Mouse (Mus musculus): ENCODE measurements around the gene 2310007B03Rik. TPM values are rescaled to one million over a fixed set of nuclear protein-coding genes. Genes with fewer than 3 reads are reported as not detected.
A peak's percentile ranks its signal among the peaks of the same experiment; 100 is the strongest.
"Not testable (repeated sequence)": the region's sequence is repeated elsewhere in the genome, so short reads cannot be mapped to it uniquely, and the experiment has no call there.

The 2310007B03Rik gene
- 0.08 and 0.16 TPM in 2 replicates for polyA plus RNA-seq (2015; fragmentation: Nextera tagmentation; extraction: Ambion mirVana)

- Histone ChIP-seq H3K4me1 (no peaks in the 10 kb centered on the region), H3K9ac (no peak within 1 kb of the TSS), H3K4me3 (no peak within 1 kb of the TSS), H3K27me3 (no peaks in the 10 kb centered on the region), H3K4me2 (no peak within 1 kb of the TSS), H3K9me3 (replicated peaks) (no peaks in the 10 kb centered on the region), H3K27ac (no peak within 1 kb of the TSS), H3K36me3 (ENCODE audit: poor library complexity, severe bottlenecking) (no peaks in the 10 kb centered on the region)
- no peak for ATAC-seq
- WGBS, result 81% methylated on average over 8 of the region's 8 CpGs
Observed at GRCm38 (mm10) chr1:93160501-93161133, at the start of gene 2310007B03Rik. Gene 2310007B03Rik (minus strand): TSS chr1:93160948.

DNA sequence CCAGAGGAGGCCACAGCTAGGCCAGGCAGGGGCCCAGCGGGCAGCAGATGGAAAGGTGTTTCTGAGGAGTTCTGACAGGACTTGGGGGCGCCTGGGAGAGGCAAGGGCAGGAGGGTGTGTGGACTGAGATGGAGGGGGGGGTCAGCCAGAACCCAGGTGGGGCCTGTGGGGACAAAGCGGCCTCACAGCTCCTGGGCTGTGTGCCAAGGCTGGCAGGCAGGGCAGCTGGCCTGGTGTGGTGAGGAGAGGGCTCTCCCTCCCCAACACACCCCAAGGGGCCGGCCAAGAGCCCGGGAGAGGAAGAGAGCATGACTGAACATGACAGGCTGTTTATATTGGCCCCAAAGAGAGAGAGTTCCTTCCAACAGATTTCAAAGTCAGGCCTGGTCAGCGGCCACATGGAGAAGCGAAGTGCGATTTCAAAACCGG is 49.5 kb upstream of the 2310007B03Rik start:
- 39% methylated on average over 9 of the region's 9 CpGs for WGBS
- H3K4me1 ChIP-seq, result peaks cover 28% of the 10 kb centered on the region
- no peak overlapping the region for H3K9ac ChIP-seq
- H3K27me3 ChIP-seq, result no peaks in the 10 kb centered on the region
- H3K9me3 ChIP-seq (replicated peaks), result no peaks in the 10 kb centered on the region
- no peak overlapping the region for H3K4me3 ChIP-seq
- no peak overlapping the region for H3K4me2 ChIP-seq
- no peaks in the 10 kb centered on the region for H3K36me3 ChIP-seq (ENCODE audit: poor library complexity, severe bottlenecking)
- ATAC-seq, result peak; percentile 83
- H3K27ac ChIP-seq, result peak overlapping the region; percentile 25; the same call in 1 of the 2 replicates

GRCm38 (mm10) chr1:93207536-93208064 is 46.9 kb upstream of the 2310007B03Rik start:
- H3K9ac ChIP-seq, result no peak overlapping the region
- H3K4me1 ChIP-seq, result peaks cover 23% of the 10 kb centered on the region
- no peaks in the 10 kb centered on the region for H3K27me3 ChIP-seq
- WGBS, result 96% methylated on average over 4 of the region's 4 CpGs
- H3K4me2 ChIP-seq, result no peak overlapping the region
- ATAC-seq, result no peak
- no peak overlapping the region for H3K4me3 ChIP-seq
- H3K36me3 ChIP-seq (ENCODE audit: poor library complexity, severe bottlenecking), result no peaks in the 10 kb centered on the region
- H3K9me3 ChIP-seq (replicated peaks), result no peaks in the 10 kb centered on the region
- no peak overlapping the region for H3K27ac ChIP-seq

DNA sequence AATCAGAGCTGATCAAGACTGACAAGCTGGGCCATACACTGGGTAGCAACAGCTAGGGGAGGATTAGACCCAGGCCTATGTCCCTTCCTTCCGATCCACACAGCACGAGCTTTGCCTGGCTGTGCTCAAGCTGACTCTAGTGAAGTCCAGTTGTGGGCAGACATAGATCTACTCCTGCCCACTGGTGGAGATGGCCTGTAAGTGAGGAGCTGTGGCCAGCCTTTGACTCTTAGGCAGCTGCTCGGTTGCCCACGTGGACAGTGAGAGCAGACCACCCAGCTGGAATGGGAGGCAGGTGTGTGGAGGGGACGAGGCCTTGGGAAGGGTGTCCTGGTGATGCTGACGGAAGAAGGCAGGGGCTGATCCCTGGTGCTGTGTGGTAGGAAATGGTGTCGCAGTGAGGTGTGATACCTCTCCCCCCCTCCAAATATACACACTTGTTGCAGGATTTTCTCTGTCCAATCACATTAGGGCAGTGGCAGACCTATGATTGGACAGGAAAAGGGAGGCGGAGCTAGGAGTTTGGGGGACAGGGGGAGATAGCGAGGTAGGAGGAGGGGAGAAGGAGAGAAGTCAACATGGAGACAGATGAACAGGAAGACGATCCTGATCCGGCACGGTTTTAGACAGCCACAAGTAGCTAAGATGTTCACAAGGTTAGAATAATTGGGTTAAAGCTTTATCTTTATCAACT is 45.7 kb upstream of the 2310007B03Rik start:
- Histone ChIP-seq H3K4me2 (no peak overlapping the region), H3K36me3 (ENCODE audit: poor library complexity, severe bottlenecking) (no peaks in the 10 kb centered on the region), H3K4me3 (no peak overlapping the region), H3K4me1 (peaks cover 18% of the 10 kb centered on the region), H3K27me3 (no peaks in the 10 kb centered on the region), H3K9me3 (replicated peaks) (no peaks in the 10 kb centered on the region), H3K27ac (no peak overlapping the region), H3K9ac (no peak overlapping the region)
- no peak for ATAC-seq
- 61% methylated on average over 12 of the region's 12 CpGs for WGBS

- Histone ChIP-seq H3K4me2 (no peak overlapping the region), H3K27ac (no peak overlapping the region), H3K9ac (no peak overlapping the region), H3K4me1 (no peaks in the 10 kb centered on the region), H3K4me3 (no peak overlapping the region), H3K27me3 (peaks cover 1% of the 10 kb centered on the region; the same call in 1 of the 2 replicates), H3K36me3 (ENCODE audit: poor library complexity, severe bottlenecking) (no peaks in the 10 kb centered on the region), H3K9me3 (replicated peaks) (peaks cover 3% of the 10 kb centered on the region; the same call in 1 of the 2 replicates)
- ATAC-seq, result no peak
- 87% methylated on average over 3 of the region's 3 CpGs for WGBS
Observed at GRCm38 (mm10) chr1:93197916-93198315, 37.2 kb upstream of the 2310007B03Rik start.

DNA sequence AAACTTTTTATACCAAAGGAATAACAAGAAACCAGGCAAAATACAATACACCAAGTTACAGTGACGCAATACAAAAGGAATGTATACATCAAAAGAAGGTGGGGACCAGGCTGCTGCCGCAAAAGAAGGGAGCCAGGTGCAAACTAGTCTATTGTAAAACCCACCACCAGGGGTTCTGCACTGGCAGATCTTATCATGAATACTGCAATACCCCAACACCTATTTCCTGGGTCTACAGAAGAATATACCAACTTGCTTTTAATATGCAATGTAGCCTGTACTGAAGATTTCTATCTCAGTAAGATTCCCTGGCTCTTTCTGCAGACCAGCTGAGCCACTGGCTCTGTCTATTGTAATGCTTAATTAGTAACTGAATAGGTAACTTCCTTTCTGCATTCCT is 36.7 kb upstream of the 2310007B03Rik start:
- 87% methylated on average over 2 of the region's 2 CpGs for WGBS
- not testable (repeated sequence) for H3K9me3 ChIP-seq (replicated peaks); H3K4me1 ChIP-seq; H3K9ac ChIP-seq; H3K4me2 ChIP-seq; H3K27me3 ChIP-seq; H3K27ac ChIP-seq; H3K4me3 ChIP-seq; H3K36me3 ChIP-seq (ENCODE audit: poor library complexity, severe bottlenecking); ATAC-seq

DNA sequence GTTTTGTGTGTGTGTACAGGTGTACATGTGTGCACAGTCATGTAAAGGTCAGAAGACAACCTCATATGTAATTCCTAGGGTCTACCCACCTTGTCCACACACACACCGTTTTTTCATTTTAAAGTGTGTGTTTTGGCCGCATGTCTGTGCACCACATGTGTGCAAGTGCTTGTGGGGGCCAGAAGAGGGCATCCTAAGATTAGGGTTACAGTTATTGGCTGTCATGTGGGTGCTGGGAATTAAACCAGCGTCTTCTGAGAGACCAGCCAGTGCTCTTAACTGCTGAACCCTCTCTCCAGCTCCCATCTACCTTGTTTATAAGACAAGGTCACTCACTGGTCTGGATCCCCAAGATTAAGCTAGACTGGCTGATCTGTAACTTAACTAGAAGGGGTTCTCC is 34.2 kb upstream of the 2310007B03Rik start:
- H3K4me3 ChIP-seq, result no peak overlapping the region
- no peak overlapping the region for H3K9ac ChIP-seq
- 0 out of 2 replicates have a peak, but pooled peaks cover 3% of the 10 kb centered on the region for H3K9me3 ChIP-seq (replicated peaks)
- peaks cover 12% of the 10 kb centered on the region for H3K27me3 ChIP-seq
- no peak overlapping the region for H3K27ac ChIP-seq
- no peaks in the 10 kb centered on the region for H3K36me3 ChIP-seq (ENCODE audit: poor library complexity, severe bottlenecking)
- WGBS, result 91% methylated on average over 3 of the region's 3 CpGs
- no peak for ATAC-seq
- H3K4me1 ChIP-seq, result no peaks in the 10 kb centered on the region
- no peak overlapping the region for H3K4me2 ChIP-seq

DNA sequence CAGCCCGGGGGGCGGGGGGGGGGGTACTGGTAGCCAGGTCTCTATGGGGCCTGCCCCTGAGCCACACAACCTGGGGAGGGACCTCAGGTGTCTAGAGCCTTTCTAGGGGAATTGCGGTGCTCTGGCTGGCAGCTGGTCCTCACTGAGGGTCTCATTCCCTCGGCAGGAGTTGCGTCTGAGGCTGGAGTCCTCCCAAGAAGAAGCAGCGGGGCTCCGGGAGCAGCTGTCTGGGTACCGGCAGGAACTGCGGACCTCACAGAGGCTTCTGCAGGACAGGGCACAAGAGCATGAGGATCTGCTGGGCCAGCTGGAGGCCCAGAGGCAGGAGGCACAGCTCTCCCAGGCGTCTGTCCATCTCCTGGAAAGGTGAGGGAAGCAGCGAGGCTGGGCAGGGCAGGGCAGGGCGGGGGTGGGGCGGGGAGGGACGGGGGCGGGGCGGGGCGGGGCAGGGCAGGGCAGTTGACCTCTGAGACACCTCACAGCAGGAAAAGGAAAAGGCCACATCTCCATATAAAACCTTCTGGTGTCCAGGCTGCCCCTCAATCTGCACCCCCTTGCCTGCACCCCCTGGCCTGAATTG is 30.1 kb upstream of the 2310007B03Rik start:
- ATAC-seq, result no peak
- H3K36me3 ChIP-seq (ENCODE audit: poor library complexity, severe bottlenecking), result no peaks in the 10 kb centered on the region
- 10% methylated on average over 9 of the region's 17 CpGs for WGBS
- H3K9ac ChIP-seq, result 0 out of 2 replicates have a peak overlapping the region, but pooled peaks have one; percentile 30
- H3K27me3 ChIP-seq, result peaks cover 26% of the 10 kb centered on the region
- H3K4me2 ChIP-seq, result no peak overlapping the region
- H3K9me3 ChIP-seq (replicated peaks), result 0 out of 2 replicates have a peak, but pooled peaks cover 3% of the 10 kb centered on the region
- H3K27ac ChIP-seq, result no peak overlapping the region
- no peaks in the 10 kb centered on the region for H3K4me1 ChIP-seq
- H3K4me3 ChIP-seq, result no peak overlapping the region

DNA sequence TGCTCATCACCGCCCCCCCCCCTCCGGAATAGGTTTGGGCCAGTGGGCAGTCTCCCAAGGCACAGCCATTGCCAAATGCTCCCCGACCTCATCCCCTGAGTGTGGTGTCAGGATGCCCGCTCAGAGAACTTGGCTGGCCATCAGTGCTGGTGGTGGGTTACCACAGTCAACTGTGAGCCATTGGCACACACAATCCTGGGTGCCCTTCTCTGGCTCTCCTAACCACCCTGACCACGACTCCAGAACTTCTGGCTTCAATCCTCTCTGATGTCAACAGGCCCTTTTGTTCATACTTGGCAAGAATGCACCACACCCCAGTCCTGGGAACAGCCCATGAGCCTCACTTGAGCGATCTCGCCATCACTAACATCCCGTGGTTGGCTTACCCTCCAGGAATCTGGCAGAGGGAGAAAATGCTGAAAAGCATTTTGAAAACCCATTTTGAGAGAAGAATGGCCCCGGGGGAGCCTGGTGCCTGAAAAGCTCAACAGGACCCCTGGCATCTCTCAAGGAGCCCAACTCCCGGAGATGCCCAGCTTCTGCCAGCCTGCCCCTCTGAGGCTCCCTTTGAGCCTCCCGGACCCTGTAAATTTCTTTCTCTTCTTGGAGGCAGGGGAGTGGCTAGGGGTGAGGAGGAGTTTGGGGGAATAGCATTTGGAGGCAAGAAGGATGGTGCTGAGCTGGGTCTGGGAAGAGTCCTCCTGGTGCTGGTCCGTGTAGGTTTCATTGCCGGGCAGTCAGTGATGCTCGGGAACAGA is 23.5 kb upstream of the 2310007B03Rik start:
- no peaks in the 10 kb centered on the region for H3K4me1 ChIP-seq
- peak; percentile 53; the same call in 1 of the 2 replicates for ATAC-seq
- 74% methylated on average over 14 of the region's 14 CpGs for WGBS

GRCm38 (mm10) chr1:93182281-93182680 is 21.5 kb upstream of the 2310007B03Rik start:
- H3K4me3 ChIP-seq, result no peak overlapping the region
- no peak for ATAC-seq
- H3K4me1 ChIP-seq, result no peaks in the 10 kb centered on the region
- no peak overlapping the region for H3K4me2 ChIP-seq
- H3K27me3 ChIP-seq, result no peaks in the 10 kb centered on the region
- no peaks in the 10 kb centered on the region for H3K36me3 ChIP-seq (ENCODE audit: poor library complexity, severe bottlenecking)
- no peaks in the 10 kb centered on the region for H3K9me3 ChIP-seq (replicated peaks)
- H3K27ac ChIP-seq, result no peak overlapping the region
- WGBS, result 90% methylated on average over 7 of the region's 7 CpGs
- H3K9ac ChIP-seq, result no peak overlapping the region

More for the DNA sequence above, 23.5 kb upstream of the 2310007B03Rik start:
- H3K4me2 ChIP-seq, result no peak overlapping the region
- no peak overlapping the region for H3K4me3 ChIP-seq
- H3K27ac ChIP-seq, result no peak overlapping the region
- no peak overlapping the region for H3K9ac ChIP-seq
- no peaks in the 10 kb centered on the region for H3K9me3 ChIP-seq (replicated peaks)
- no peaks in the 10 kb centered on the region for H3K36me3 ChIP-seq (ENCODE audit: poor library complexity, severe bottlenecking)
- 0 out of 2 replicates have a peak, but pooled peaks cover 9% of the 10 kb centered on the region for H3K27me3 ChIP-seq

DNA sequence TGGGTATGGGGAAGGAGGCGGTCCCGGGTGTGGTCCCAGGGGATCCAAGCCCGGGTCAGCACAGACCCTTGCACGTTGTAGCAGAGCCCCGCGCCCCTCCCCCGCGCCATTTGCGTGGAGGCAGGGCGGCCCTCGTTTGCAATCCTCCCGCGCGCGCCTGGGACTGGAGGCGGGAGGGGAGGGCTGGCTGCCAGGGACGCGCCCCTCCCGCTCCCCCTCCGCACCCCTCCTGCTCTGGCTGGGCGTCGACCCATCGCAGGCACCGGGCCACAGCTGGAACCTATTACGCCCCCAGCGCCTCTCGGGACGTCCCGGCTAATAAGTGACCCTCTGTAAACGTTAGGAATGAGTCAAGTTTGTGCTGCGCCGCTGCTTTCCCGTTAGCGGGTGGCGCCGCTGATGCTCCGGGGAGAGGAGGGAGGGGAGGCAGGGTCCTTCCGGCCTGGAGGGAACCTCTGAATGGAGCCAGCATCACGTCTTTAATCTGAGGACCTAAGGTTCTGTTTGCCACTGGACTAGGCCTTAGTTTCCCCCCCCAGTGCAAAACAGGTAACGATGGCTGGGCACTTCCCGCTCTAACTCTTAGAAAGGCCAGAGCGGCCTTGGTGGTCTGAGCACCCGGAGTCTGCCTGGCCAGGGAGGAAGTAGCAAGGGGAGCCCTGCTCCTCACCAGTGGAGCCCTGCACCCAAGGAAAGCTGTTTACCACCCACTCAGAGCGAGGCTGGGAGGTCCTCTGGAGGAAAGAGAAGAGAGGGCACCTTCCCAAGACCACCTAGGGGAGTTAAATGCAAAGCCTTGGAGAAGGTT is 16.0 kb upstream of the 2310007B03Rik start:
- H3K9ac ChIP-seq, result peak overlapping the region; percentile 69
- H3K27ac ChIP-seq, result no peak overlapping the region
- H3K4me1 ChIP-seq, result peaks cover 15% of the 10 kb centered on the region
- no peaks in the 10 kb centered on the region for H3K36me3 ChIP-seq (ENCODE audit: poor library complexity, severe bottlenecking)
- peak; percentile 67 for ATAC-seq
- no peaks in the 10 kb centered on the region for H3K9me3 ChIP-seq (replicated peaks)
- H3K4me2 ChIP-seq, result peak overlapping the region; percentile 88
- H3K27me3 ChIP-seq, result 0 out of 2 replicates have a peak, but pooled peaks cover 5% of the 10 kb centered on the region
- H3K4me3 ChIP-seq, result peak overlapping the region; percentile 42
- 3% methylated on average over 42 of the region's 44 CpGs for WGBS

Data from forebrain, embryonic 13.5 days (tissue).